In the genomic region with DNA sequence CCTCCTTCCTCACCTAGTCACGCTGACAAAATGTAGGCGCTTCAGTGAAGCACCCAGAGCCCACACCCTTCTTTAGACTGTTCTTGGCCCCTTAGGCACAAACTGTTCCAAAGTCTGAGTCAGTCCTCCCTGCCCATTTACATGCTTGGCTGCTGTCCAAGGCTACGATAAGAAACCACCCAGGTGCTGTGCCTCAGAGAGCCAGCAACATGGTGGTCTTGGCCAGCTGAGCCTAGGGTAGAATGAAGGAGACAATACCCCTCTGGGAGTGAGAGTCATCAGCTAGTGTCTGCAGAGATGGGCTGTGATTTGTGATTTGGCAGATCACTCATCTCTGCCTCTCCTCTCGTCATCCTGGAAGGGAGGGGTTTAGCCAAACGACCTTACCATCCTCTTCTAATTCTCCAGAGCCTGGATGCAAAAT, we compare ENCODE assay signal across 8 mouse cellular contexts.
A peak's percentile ranks its signal among the peaks of the same experiment; 100 is the strongest.
DNase-seq lines count a peak whose midpoint lies in the region; ATAC-seq and TF ChIP-seq lines count a peak whose summit lies in the region.

No protein-coding gene starts in this region.

- intact Hi-C loops in left cerebral cortex, postnatal 4 days (cut with DNase I), result no loop called here
- intact Hi-C loops in left cerebral cortex, postnatal 10 days (cut with DNase I), result no loop called here

- H3K9me3 ChIP-seq in liver, postnatal 0 days (ENCODE audit: low read length), result no peaks in the 10 kb centered on the region

- no peaks in the 10 kb centered on the region for H3K36me3 ChIP-seq in liver, postnatal 0 days (replicated peaks; ENCODE audit: insufficient read depth, low read length)

- H3K4me1 ChIP-seq in liver, postnatal 0 days (ENCODE audit: insufficient read depth), result no peaks in the 10 kb centered on the region

- no peak overlapping the region for H3K9ac ChIP-seq in liver, postnatal 0 days (replicated peaks)

- ATAC-seq in liver, postnatal 0 days, result no peak

- no peak overlapping the region for H3K4me2 ChIP-seq in liver, postnatal 0 days (ENCODE audit: low read depth, low read length)

- no peaks in the 10 kb centered on the region for H3K27me3 ChIP-seq in liver, postnatal 0 days (ENCODE audit: insufficient read depth, low read length)

- DNase-seq in adrenal gland, postnatal 36 days, result peak; percentile 2
- no peak for DNase-seq in adrenal gland, adult 18-20 months (ENCODE audit: low spot score in 2 of 2)
- DNase-seq in left cerebral cortex, postnatal 4 days, result peak; percentile 61
- no peak for DNase-seq in left cerebral cortex, postnatal 10 days (ENCODE audit: extremely low spot score in 1 of 2, low spot score in 2 of 2)
- DNase-seq in induced T-regulatory cell, adult 2 months (ENCODE audit: low read depth), result peak; percentile 4
- DNase-seq in lung, postnatal 36 days, result peak; percentile 61
- DNase-seq in layer of hippocampus, adult 11-12 months (ENCODE audit: low spot score), result no peak
- no peak for DNase-seq in liver, postnatal 0 days

- no peak overlapping the region for H3K27ac ChIP-seq in liver, postnatal 0 days (ENCODE audit: low read depth)

- TF ChIP-seq CTCF in liver, postnatal 0 days (IDR thresholded peaks at IDR 0.05; ENCODE audit: low read depth), result no peak

- no peak for TF ChIP-seq EP300 in liver, postnatal 0 days (IDR thresholded peaks at IDR 0.05; ENCODE audit: low read depth)

- 75% methylated on average over 5 of the region's 5 CpGs for WGBS in liver, postnatal 0 days (ENCODE audit: insufficient replicate concordance)

- no peak overlapping the region for H3K4me3 ChIP-seq in liver, postnatal 0 days (ENCODE audit: low read depth, low read length)

Comparison
In these comparisons a context has a peak if more than half of its experiments do, and no peak if none do; other contexts are left out.
1. DNase-seq: peak in adrenal gland, postnatal 36 days (2 of 2), left cerebral cortex, postnatal 4 days (single experiment), induced T-regulatory cell, adult 2 months (single experiment) and lung, postnatal 36 days (single experiment); none in adrenal gland, adult 18-20 months (0 of 2), left cerebral cortex, postnatal 10 days (0 of 2), layer of hippocampus, adult 11-12 months (single experiment) and liver, postnatal 0 days (single experiment).